Mouse (Mus musculus) cerebellum, postnatal 36 days (tissue): ENCODE data around the gene Vmn1r31.

Experiments
- DNase-seq, 2 experiments: peaks; one replicate each; pipeline ENCODE4 v3.0.0; 2021 to 2022; ENCODE audit warnings: mixed read lengths in 2 of 2

Vmn1r31 gene

GRCm38 (mm10) chr6:58475230-58475629 lies at the start of gene Vmn1r31:
Vmn1r31 (minus strand) TSS chr6:58475330.
- no peak for DNase-seq

GRCm38 (mm10) chr6:58443285-58443684 lies 31.8 kb downstream of the Vmn1r31 start, which contains the start of gene Vmn1r30:
Vmn1r30 (minus strand) TSS chr6:58443385.
- DNase-seq = no peak
